Mouse (Mus musculus): ENCODE measurements around the gene Omt2a. TPM values are rescaled to one million over a fixed set of nuclear protein-coding genes. Genes with fewer than 3 reads are reported as not detected.
"Not testable (repeated sequence)": the region's sequence is repeated elsewhere in the genome, so short reads cannot be mapped to it uniquely, and the experiment has no call there.

The Omt2a gene
- total RNA-seq, 2 experiments from 2014 or later, result not detected

GRCm38 (mm10) chr9:78308122-78308521 is 6.5 kb downstream of the Omt2a start:
- DNase-seq; intact Hi-C loops (cut with DNase I): not testable (repeated sequence)

- not testable (repeated sequence) for DNase-seq
- intact Hi-C loops (cut with DNase I), result loop anchor here (5.0 kb wide), 1 partner anchor 43 kb away; no protein-coding TSS in a partner anchor
Measured at GRCm38 (mm10) chr9:78299143-78299542, 15.5 kb downstream of the Omt2a start.

GRCm38 (mm10) chr9:78298232-78298631 is 16.4 kb downstream of the Omt2a start:
- no peak for DNase-seq
- intact Hi-C loops (cut with DNase I), result loop anchor here (5.0 kb wide), 1 partner anchor 44 kb away; no protein-coding TSS in a partner anchor

- peak; percentile 25 to 48 for DNase-seq
- intact Hi-C loops (cut with DNase I), result loop anchor here (5.0 kb wide), 1 partner anchor 46 kb away; no protein-coding TSS in a partner anchor
Measured at GRCm38 (mm10) chr9:78296089-78296488, 18.5 kb downstream of the Omt2a start.

- not testable (repeated sequence) for DNase-seq
- intact Hi-C loops (cut with DNase I), result loop anchor here (5.0 kb wide), 1 partner anchor 48 kb away; no protein-coding TSS in a partner anchor
Measured at GRCm38 (mm10) chr9:78294781-78295180, 19.8 kb downstream of the Omt2a start.

DNA sequence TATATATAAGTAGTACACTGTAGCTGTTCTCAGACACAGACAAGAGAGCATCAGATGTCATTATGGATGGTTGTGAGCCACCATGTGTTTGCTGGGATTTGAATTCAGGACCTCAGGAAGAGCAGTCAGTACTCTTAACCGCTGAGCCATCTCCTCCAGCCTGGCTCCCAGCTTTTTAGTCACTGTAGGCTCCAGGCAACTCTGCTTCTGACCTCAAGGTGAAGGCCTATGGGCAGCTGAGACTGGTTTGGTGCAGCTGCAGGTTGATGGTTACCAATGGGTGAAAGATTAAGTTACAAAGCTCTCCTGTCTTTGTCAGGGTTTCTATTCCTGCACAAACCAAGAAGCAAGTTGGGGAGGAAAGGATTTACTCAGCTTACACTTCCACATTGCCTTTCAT is 20.9 kb downstream of the Omt2a start:
- DNase-seq; intact Hi-C loops (cut with DNase I): not testable (repeated sequence)

GRCm38 (mm10) chr9:78292462-78292861 is 22.1 kb downstream of the Omt2a start:
- DNase-seq; intact Hi-C loops (cut with DNase I): not testable (repeated sequence)

DNA sequence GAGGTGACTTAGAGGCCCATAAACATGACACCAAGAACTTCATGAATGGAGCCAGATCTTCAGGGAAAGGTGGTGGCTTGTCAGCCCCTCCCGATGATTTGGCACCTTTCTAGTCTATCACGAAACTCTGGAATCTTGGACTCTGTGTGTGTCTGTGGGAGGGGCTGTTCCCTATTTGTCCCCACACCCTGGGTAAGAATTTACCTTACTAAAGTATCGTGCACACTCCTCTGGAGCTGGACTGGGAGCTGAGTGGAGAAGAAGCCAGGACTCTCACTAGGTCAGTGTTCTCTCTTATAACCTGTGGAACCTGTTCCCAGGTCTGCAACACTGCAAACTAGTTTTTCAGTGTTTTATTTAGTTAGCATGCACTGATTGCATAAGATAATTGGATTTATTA is 24.9 kb downstream of the Omt2a start, which contains the start of gene Gm10639:
Gm10639 (plus strand) TSS at position 201 of the 400 bp plus-strand sequence.
- intact Hi-C loops (cut with DNase I); DNase-seq: not testable (repeated sequence)

DNA sequence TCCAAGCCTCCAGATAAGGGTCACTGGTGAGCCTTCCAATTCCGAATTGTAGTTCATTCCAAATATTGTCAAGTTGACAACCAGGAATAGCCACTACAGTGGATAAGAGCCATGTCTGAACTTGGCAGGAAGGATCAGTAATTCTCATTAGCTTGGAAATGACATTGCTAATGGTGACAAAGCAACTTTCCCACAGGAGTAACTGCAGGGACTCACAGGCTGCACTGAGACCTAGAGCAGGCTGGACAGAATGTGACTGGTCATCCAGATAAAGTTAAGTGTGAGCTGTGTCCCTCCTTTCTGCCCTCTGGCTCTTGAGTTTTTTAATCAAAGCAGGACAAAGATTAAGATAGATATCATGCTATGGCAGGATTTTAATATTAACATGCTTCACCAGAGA is 25.5 kb downstream of the Omt2a start:
- DNase-seq; intact Hi-C loops (cut with DNase I): not testable (repeated sequence)

GRCm38 (mm10) chr9:78282002-78282711 is 32.4 kb downstream of the Omt2a start:
- intact Hi-C loops (cut with DNase I); DNase-seq: not testable (repeated sequence)

GRCm38 (mm10) chr9:78270945-78271344 is 43.7 kb downstream of the Omt2a start:
- not testable (repeated sequence) for DNase-seq

More at GRCm38 (mm10) chr9:78270945-78271344, 43.7 kb downstream of the Omt2a start:
- intact Hi-C loops (cut with DNase I), result not testable (repeated sequence)

Other genes starting within 250 kb of the Omt2a start
- 10 to 100 TPM; 65.4 to 70.7 TPM for gene Fbxo9, start 205.7 kb downstream of the Omt2a start, total RNA-seq (2021)
- 10 to 100 TPM; 16.2 to 16.6 TPM for gene Ick, start 205.6 kb downstream of the Omt2a start, total RNA-seq (2021)
- 10 to 100 TPM; 60.1 to 70.6 TPM for gene Gsta4, start 132.0 kb downstream of the Omt2a start, total RNA-seq (2021)
- under 1 TPM in 1 of 2 experiments, not detected in 1; 0.55 TPM for gene Gsta1, start 84.1 kb downstream of the Omt2a start, total RNA-seq (2021)
- gene Gm3776, start 57.7 kb downstream of the Omt2a start, total RNA-seq (2021), result not detected
- not detected for gene Gm10639, start 24.9 kb downstream of the Omt2a start, total RNA-seq (2021)
- gene Omt2b, start 12.8 kb upstream of the Omt2a start, total RNA-seq (2021), result not detected
- not detected for gene Gsta2, start 41.0 kb upstream of the Omt2a start, total RNA-seq (2021)
- gene Dppa5a, start 53.4 kb upstream of the Omt2a start, total RNA-seq (2021), result not detected
- not detected for gene Ooep, start 63.9 kb upstream of the Omt2a start, total RNA-seq (2021)
- gene Ddx43, start 81.0 kb upstream of the Omt2a start, total RNA-seq (2021), result not detected
- under 1 TPM; 0.45 to 0.68 TPM for gene Cgas, start 128.4 kb upstream of the Omt2a start, total RNA-seq (2021)
- 10 to 100 TPM; 20.6 to 23.5 TPM for gene Mto1, start 133.4 kb upstream of the Omt2a start, total RNA-seq (2021)
- gene Gm17324, start 134.0 kb upstream of the Omt2a start, total RNA-seq (2021), result not detected
- 1,000 to 10,000 TPM; 1,986 to 2,287 TPM for gene Eef1a1, start 174.4 kb upstream of the Omt2a start, total RNA-seq (2021)